Mouse (Mus musculus) embryonic facial prominence, embryonic 13.5 days (tissue): Measurements from ENCODE around the gene Ifit2. TPM values are rescaled to one million over a fixed set of nuclear protein-coding genes. Genes with fewer than 3 reads are reported as not detected.

Source experiments
- ATAC-seq: fragments of 200-750 bp; cut with Nextera tagmentation; 2 replicates; pipeline ENCODE4 v1.8.0; 2017; ENCODE audit warnings: low read depth; ENCODE audit not compliant: insufficient number of reproducible peaks, insufficient read depth, low FRiP score, low TSS enrichment
- H3K27ac ChIP-seq: fragments of 300-500 bp; sonication (generic); 2 replicates; pipeline ENCODE4 v1.5.1; 2015; ENCODE audit warnings: moderate library complexity, mild to moderate bottlenecking, inconsistent platforms
- H3K27me3 ChIP-seq: fragments of 300-500 bp; sonication (generic); 2 replicates; pipeline ENCODE4 v1.6.1; 2015; ENCODE audit warnings: mild to moderate bottlenecking, inconsistent platforms
- H3K36me3 ChIP-seq: fragments of 300-500 bp; sonication (generic); 2 replicates; pipeline ENCODE4 v1.6.1; 2015; ENCODE audit warnings: mild to moderate bottlenecking, inconsistent platforms
- H3K4me1 ChIP-seq: fragments of 300-500 bp; sonication (generic); 2 replicates; pipeline ENCODE4 v1.6.1; 2015; ENCODE audit warnings: inconsistent platforms
- H3K4me2 ChIP-seq: fragments of 300-500 bp; sonication (generic); 2 replicates; pipeline ENCODE4 v1.6.1; 2015; ENCODE audit warnings: moderate library complexity, mild to moderate bottlenecking, inconsistent platforms
- H3K4me3 ChIP-seq: fragments of 300-500 bp; sonication (generic); 2 replicates; pipeline ENCODE4 v1.5.1; 2015; ENCODE audit warnings: mild to moderate bottlenecking, inconsistent platforms
- H3K9ac ChIP-seq: fragments of 300-500 bp; sonication (generic); 2 replicates; pipeline ENCODE4 v1.6.1; 2015; ENCODE audit warnings: mild to moderate bottlenecking, inconsistent platforms
- H3K9me3 ChIP-seq: fragments of 300-500 bp; sonication (generic); 2 replicates; pipeline ENCODE4 v1.6.1; 2016; ENCODE audit warnings: inconsistent platforms
- WGBS: fragments of 180-500 bp; shearing (Covaris S2); methylation state at CpG from one replicate; pipeline ENCODE4 v1.1.7; 2015; ENCODE audit warnings: mixed read lengths; 5-methylcytosine and 5-hydroxymethylcytosine counted together
- polyA plus RNA-seq: library from polyadenylated mRNA; unstranded; fragments of >200 nt; fragmentation: Nextera tagmentation; extraction: Ambion mirVana; gene quantifications from 2 replicates; pipeline ENCODE4 v1.2.1, GENCODE M21; 2015

Ifit2 gene
- polyA plus RNA-seq, result 9.9 and 10.7 TPM in 2 replicates

DNA sequence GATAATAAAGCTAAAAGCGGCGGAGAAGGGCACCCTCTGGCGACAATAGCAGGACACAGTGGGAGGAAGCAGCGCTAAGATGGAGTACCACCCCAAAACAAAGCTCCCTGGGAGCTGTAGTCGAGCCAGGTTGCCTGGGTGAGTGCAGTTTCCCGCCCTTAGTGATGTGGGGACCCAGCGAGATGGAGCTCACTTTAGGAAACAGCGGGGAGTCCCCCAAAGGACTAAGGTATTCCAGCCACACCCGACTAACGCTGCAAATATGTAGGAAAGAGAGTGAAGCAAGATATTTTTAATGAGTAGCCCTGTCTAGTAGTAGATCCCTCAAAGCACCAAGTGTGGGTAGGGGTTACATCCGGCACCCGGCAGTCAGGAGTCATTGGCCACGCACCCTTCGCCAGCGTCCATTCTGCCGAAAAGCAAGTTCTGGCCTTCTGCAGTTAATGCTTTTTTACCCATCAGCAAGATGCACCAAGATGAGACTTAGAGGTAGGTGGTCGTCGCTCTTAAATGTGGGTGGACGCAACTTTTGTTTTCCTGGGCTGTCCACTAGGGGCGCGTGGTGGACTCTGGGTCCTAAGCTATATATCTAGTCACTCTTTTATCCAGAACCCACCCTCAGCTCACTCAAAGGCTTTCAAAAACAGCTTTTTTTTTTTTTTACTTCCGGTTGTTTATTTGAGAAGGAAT lies at the start of gene Ifit2:
Gene Ifit2, plus strand, starts transcription at position 161 of the 690 bp plus-strand sequence.
- ATAC-seq, result peak; percentile 85
- H3K4me3 ChIP-seq, result peak within 1 kb of the TSS; percentile 53
- peak within 1 kb of the TSS; percentile 69; the same call in 1 of the 2 replicates for H3K27ac ChIP-seq
- no peaks in the 10 kb centered on the region for H3K36me3 ChIP-seq
- no peaks in the 10 kb centered on the region for H3K9me3 ChIP-seq
- 1% methylated on average over 22 of the region's 22 CpGs for WGBS
- H3K9ac ChIP-seq, result peak within 1 kb of the TSS; percentile 52
- peaks cover 21% of the 10 kb centered on the region for H3K4me1 ChIP-seq
- H3K27me3 ChIP-seq, result no peaks in the 10 kb centered on the region
- H3K4me2 ChIP-seq, result peak within 1 kb of the TSS; percentile 66

DNA sequence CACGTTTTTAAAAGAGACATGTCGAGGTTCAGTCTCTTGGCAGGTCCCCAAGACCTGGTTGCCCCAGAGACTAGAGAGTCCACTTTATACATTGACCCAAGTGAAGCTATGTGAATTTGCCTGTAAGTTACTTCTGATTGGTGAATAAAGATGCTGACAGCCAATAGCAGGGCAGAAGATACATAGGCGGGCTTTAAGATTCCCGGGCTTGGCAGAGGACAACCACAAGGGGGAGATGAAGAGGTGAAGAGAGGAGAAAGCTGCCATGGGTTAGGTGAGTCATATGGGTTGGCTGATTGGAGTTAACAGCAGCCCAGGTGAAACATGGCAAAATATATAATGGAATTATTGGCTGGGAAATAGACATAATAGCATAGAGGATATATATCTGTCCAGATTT lies 49.7 kb upstream of the Ifit2 start:
- WGBS, result 42% methylated on average over 4 of the region's 4 CpGs
- Histone ChIP-seq H3K36me3 (peaks cover 8% of the 10 kb centered on the region; the same call in 1 of the 2 replicates), H3K4me3 (no peak overlapping the region), H3K27me3 (no peaks in the 10 kb centered on the region), H3K27ac (no peak overlapping the region), H3K9ac (no peak overlapping the region), H3K4me2 (no peak overlapping the region), H3K4me1 (no peaks in the 10 kb centered on the region), H3K9me3 (no peaks in the 10 kb centered on the region)
- ATAC-seq, result no peak

DNA sequence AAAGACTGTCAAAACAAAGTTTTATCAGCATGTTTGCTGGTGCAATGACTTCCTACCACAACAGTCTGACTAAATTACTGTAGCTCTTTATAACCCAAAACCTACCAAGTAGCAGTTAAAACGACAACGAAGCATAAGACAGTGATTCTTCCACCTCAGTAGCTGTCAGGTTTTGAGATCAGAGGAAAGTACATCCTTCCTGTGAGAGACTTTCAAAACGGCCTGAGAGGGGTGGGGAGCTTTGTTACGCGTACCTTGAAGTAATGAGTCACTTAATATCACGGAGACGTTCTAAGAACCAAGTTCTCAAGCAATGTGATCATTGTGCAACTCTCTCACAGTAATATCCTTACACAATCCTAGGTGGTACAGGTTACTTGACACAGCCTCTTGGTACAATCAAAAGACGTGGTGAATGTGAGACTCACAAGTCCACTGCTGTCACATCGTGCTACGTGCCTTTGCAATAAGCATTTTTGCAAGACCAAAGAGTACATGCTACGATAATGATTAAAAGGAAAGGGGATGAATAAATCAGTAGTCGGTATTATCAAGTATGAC lies 45.3 kb upstream of the Ifit2 start:
- Histone ChIP-seq H3K27me3 (no peaks in the 10 kb centered on the region), H3K9ac (no peak overlapping the region), H3K4me3 (no peak overlapping the region), H3K4me1 (no peaks in the 10 kb centered on the region), H3K9me3 (no peaks in the 10 kb centered on the region), H3K36me3 (peaks cover 23% of the 10 kb centered on the region), H3K27ac (no peak overlapping the region), H3K4me2 (no peak overlapping the region)
- WGBS, result 88% methylated on average over 12 of the region's 12 CpGs
- no peak for ATAC-seq

DNA sequence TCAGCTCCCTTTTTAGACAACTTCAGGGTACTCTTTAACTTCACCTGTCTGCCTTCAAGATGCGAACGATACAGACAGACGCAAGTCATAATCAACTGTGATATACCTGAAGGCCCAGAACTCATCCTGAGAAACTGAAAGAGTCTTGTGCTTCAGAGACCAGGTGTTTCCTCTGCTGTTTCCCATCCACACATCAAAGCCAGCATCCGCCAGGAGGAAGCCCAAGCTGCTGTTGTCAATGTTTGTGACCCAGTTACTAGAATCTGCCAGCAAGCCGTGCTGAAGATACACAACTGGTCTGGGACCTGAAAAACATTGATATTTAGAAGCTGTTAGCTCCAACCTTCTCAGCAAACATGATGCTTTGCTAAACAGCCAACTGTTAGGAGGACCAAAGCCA lies 39.8 kb upstream of the Ifit2 start:
- H3K9me3 ChIP-seq, result no peaks in the 10 kb centered on the region
- no peak overlapping the region for H3K27ac ChIP-seq
- no peak overlapping the region for H3K4me2 ChIP-seq
- no peaks in the 10 kb centered on the region for H3K27me3 ChIP-seq
- 83% methylated on average over 5 of the region's 5 CpGs for WGBS
- H3K36me3 ChIP-seq, result peaks cover 19% of the 10 kb centered on the region
- ATAC-seq, result no peak
- no peaks in the 10 kb centered on the region for H3K4me1 ChIP-seq
- H3K9ac ChIP-seq, result no peak overlapping the region
- H3K4me3 ChIP-seq, result no peak overlapping the region

DNA sequence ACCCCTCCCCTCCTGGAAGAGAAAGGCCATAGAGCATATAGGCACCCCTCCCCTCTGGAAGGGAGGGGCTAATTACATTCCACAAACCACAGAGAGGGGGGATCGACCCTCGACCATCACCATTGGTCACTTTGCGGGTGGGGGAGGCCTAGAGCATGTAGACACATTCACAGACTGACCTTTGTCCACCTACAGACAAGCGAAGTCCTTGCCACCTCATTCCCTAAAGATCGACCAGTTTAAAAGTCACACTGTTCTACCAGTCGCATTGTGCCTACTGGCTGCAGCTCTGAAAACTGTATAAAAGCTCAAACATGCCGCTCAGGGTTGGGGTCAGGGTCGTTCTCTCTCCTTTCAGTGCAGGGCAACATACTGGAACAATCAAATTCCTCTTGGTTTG lies 39.0 kb upstream of the Ifit2 start:
- Histone ChIP-seq H3K27ac (no peak overlapping the region), H3K4me1 (no peaks in the 10 kb centered on the region), H3K9me3 (no peaks in the 10 kb centered on the region), H3K4me3 (no peak overlapping the region), H3K36me3 (peaks cover 11% of the 10 kb centered on the region; the same call in 1 of the 2 replicates), H3K4me2 (no peak overlapping the region), H3K27me3 (no peaks in the 10 kb centered on the region), H3K9ac (no peak overlapping the region)
- 61% methylated on average over 8 of the region's 8 CpGs for WGBS
- no peak for ATAC-seq

DNA sequence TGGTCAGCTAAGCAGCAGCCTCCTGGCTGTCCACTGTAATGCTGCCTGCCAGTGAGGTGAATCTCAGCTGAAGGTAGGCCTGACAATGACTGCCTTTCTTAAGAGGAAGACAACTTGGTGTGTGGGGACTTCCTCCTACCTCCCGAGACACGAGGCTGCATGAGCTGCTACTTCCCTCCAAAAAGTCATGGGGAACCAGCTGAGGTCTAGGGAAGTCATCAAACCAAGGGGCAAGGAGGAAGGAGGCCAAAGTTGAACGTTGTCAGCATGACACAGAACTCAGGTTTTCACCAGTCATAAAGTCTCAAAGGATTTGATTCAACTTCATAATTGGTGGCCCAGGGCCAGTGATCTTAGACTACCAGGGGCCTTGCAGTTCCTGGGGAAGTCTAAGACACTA lies 34.8 kb upstream of the Ifit2 start:
- Histone ChIP-seq H3K4me2 (no peak overlapping the region), H3K36me3 (peaks cover 8% of the 10 kb centered on the region), H3K4me1 (no peaks in the 10 kb centered on the region), H3K27ac (no peak overlapping the region), H3K9ac (no peak overlapping the region), H3K9me3 (no peaks in the 10 kb centered on the region), H3K27me3 (no peaks in the 10 kb centered on the region), H3K4me3 (no peak overlapping the region)
- WGBS, result 69% methylated on average over 3 of the region's 3 CpGs
- no peak for ATAC-seq

DNA sequence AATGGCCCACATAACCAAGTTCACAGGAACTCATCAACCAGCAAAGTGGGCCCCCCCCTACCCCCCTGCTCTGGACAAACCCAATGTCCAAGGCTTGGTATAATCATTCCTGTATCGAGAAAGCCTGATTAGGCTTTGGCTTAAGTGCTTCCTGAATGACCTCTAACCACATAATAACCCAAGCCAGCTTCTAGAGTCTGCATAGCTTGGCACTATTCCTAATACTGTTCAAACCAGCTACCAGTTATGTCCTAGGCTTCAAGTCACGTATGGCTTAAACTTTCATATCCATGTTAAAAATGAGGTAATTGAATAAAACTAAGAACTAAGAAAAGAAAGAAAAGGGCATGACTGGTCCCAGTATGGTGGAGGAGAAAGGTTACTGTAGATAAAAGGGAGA lies 34.1 kb upstream of the Ifit2 start:
- peaks cover 8% of the 10 kb centered on the region for H3K36me3 ChIP-seq
- no peak overlapping the region for H3K4me3 ChIP-seq
- H3K9ac ChIP-seq, result no peak overlapping the region
- ATAC-seq, result no peak
- H3K4me2 ChIP-seq, result no peak overlapping the region
- 75% methylated on average over 2 of the region's 2 CpGs for WGBS
- H3K9me3 ChIP-seq, result no peaks in the 10 kb centered on the region
- no peaks in the 10 kb centered on the region for H3K27me3 ChIP-seq
- no peaks in the 10 kb centered on the region for H3K4me1 ChIP-seq
- no peak overlapping the region for H3K27ac ChIP-seq

DNA sequence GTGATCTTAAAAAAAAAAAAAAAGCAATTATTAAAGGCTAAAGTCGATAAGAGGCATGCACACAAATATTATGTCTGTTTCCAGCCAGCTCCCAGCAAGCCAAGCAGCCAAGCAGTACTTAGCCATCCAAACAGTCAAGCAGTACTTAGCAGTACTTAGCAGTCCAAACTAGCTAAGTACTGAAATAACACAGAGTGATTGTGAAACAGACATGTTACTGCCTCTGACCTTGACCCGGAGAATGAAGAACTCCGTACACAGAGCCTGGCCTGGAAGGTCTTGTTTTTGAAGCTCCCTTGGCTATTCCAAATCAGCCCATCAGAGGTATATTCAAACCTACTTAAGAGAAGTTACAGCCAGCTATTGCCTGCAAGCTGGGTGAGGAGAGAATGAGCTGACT lies 33.3 kb upstream of the Ifit2 start:
- Histone ChIP-seq H3K9ac (no peak overlapping the region), H3K4me1 (no peaks in the 10 kb centered on the region), H3K4me2 (no peak overlapping the region), H3K27me3 (no peaks in the 10 kb centered on the region), H3K4me3 (no peak overlapping the region), H3K9me3 (no peaks in the 10 kb centered on the region), H3K27ac (no peak overlapping the region), H3K36me3 (peaks cover 12% of the 10 kb centered on the region)
- WGBS, result 91% methylated on average over 3 of the region's 3 CpGs
- ATAC-seq, result no peak

DNA sequence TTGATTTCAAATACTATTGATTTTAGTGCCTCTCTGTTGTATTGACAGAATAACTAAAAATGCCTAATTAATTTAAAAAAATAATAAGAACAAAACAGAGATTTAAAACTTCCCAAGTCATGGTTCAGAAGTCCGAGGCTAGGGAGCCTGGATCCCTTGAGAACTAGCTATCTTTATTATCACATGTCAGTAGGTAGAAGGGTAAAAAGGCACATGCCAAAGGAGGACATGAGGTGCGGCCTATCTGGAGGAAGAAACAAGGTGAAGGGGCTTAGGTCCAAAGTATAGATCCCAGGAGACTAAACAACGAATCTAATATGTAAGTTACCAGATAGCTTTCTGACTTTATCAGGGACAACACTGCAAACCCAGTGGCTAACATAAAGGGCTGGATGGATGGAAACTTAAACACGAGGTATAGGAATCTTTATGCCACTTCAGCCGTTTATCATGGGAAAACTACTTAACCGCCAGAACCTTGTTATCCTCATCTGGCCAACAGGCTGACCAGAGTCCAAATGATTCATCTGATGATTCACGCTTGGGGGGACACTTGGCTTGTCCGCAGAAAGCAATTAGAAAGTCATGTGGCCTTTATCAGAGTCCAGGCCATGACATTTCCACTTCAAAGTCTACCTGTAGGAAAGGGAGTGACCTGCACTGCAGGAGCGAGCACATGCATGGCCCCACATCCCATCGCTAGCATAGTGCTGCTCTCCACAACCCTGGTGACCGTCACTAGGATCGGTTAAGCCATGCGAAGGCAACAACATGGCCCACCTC lies 32.5 kb upstream of the Ifit2 start:
- WGBS, result 91% methylated on average over 13 of the region's 13 CpGs
- ATAC-seq, result no peak
- Histone ChIP-seq H3K9ac (no peak overlapping the region), H3K9me3 (no peaks in the 10 kb centered on the region), H3K27me3 (no peaks in the 10 kb centered on the region), H3K36me3 (peaks cover 12% of the 10 kb centered on the region), H3K27ac (no peak overlapping the region), H3K4me3 (no peak overlapping the region), H3K4me1 (no peaks in the 10 kb centered on the region), H3K4me2 (no peak overlapping the region)

DNA sequence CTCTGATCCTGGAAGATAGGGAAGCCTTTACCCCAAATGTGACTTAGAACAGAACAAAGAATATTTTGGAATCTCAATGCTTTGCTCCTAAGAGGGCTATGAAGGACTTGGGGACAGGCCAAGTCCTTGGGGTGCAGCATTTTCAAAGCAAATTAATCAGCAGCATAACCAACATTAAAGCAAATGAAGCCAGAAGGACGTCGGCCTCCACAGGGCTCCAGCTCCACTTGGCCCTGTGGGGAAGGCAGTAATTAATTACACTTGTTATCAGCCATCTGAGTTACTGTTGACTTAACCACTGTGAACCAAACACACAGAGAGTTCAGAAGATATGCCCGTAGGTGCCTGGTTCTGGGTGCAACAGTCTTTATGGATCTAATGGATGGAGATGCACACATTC lies 31.7 kb upstream of the Ifit2 start:
- peaks cover 16% of the 10 kb centered on the region for H3K36me3 ChIP-seq
- H3K4me1 ChIP-seq, result no peaks in the 10 kb centered on the region
- no peak for ATAC-seq
- H3K4me2 ChIP-seq, result no peak overlapping the region
- H3K9me3 ChIP-seq, result no peaks in the 10 kb centered on the region
- 61% methylated on average over 3 of the region's 3 CpGs for WGBS
- H3K4me3 ChIP-seq, result no peak overlapping the region
- H3K27me3 ChIP-seq, result no peaks in the 10 kb centered on the region
- no peak overlapping the region for H3K9ac ChIP-seq
- H3K27ac ChIP-seq, result no peak overlapping the region

DNA sequence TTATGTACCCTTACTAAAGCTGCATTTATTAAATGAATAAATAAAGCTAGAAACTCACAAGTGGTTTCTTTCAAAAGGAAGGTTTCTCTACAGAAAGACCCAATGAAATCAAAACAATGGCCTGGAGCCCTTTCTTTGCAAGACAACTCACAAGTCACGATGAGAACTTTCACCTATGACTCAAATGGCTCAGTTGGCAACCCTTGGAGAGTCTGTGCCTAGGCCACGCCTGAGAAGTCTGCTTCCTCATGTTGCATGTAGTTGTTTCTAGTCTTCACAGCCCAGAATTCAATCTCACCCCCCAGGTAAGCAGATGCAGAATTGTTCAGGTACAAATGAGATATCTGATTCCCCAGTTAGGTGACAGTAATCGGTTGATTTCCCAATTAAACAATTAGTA lies 30.8 kb upstream of the Ifit2 start:
- H3K4me1 ChIP-seq, result peaks cover 2% of the 10 kb centered on the region
- peaks cover 16% of the 10 kb centered on the region for H3K36me3 ChIP-seq
- WGBS, result 81% methylated on average over 3 of the region's 3 CpGs
- H3K27me3 ChIP-seq, result no peaks in the 10 kb centered on the region
- H3K4me2 ChIP-seq, result no peak overlapping the region
- no peak overlapping the region for H3K9ac ChIP-seq
- no peak overlapping the region for H3K4me3 ChIP-seq
- H3K9me3 ChIP-seq, result no peaks in the 10 kb centered on the region
- ATAC-seq, result no peak
- no peak overlapping the region for H3K27ac ChIP-seq

DNA sequence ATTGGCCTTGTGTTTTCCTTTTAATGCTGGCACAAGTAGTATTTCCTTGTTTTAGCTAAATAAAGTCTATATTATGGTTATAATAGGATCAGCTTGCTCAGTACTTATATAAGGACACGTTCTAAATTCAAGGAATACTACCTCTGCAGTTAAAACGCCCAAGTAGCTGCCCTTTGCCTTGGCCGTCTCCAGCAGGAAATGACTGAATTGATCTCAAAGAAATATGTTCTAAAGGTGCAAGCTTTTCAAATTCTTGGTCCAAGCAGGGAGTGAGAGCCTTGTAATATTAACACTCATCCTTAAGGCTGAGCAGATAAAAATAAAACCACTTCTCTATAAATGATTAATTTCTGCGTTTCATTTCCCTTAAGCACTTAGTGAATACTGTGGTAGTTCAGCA lies 30.4 kb upstream of the Ifit2 start:
- no peak overlapping the region for H3K9ac ChIP-seq
- 80% methylated on average over 4 of the region's 4 CpGs for WGBS
- H3K4me3 ChIP-seq, result no peak overlapping the region
- peaks cover 5% of the 10 kb centered on the region for H3K4me1 ChIP-seq
- no peak for ATAC-seq
- H3K36me3 ChIP-seq, result peaks cover 16% of the 10 kb centered on the region
- no peaks in the 10 kb centered on the region for H3K9me3 ChIP-seq
- H3K27me3 ChIP-seq, result no peaks in the 10 kb centered on the region
- H3K27ac ChIP-seq, result no peak overlapping the region
- no peak overlapping the region for H3K4me2 ChIP-seq
